Mouse (Mus musculus) C2C12 (cell line): ENCODE results near the gene Mbd5.

ENCODE experiments used
- CTCF ChIP-seq: IDR thresholded peaks from one replicate; pipeline ENCODE4 v1.5.1; 2011; ENCODE audit not compliant: control insufficient read depth, insufficient read depth, insufficient read length
- USF1 ChIP-seq: IDR thresholded peaks from one replicate; pipeline ENCODE4 v1.6.1; 2011; ENCODE audit warnings: low read depth, mild to moderate bottlenecking, control low read depth, moderate library complexity

GRCm38 (mm10) chr2:49067886-49068285, 118.6 kb downstream of the Mbd5 start:
- TF ChIP-seq CTCF = no peak
- TF ChIP-seq USF1 = no peak
